Mouse (Mus musculus) MEL-GATA-1-ER (cell line): ENCODE measurements around the gene Glipr2.
A peak's percentile ranks its signal among the peaks of the same experiment; 100 is the strongest.

Experiments used
- DNase-seq: peaks from one replicate; pipeline ENCODE4 v3.0.0-alpha.2; 2012; ENCODE audit warnings: low read depth; ENCODE audit errors: extremely low read depth

The Glipr2 gene

GRCm38 (mm10) chr4:43957292-43957845 lies at the start of gene Glipr2:
Gene Glipr2, plus strand, starts transcription at chr4:43957401.
- peak; percentile 73 for DNase-seq

DNA sequence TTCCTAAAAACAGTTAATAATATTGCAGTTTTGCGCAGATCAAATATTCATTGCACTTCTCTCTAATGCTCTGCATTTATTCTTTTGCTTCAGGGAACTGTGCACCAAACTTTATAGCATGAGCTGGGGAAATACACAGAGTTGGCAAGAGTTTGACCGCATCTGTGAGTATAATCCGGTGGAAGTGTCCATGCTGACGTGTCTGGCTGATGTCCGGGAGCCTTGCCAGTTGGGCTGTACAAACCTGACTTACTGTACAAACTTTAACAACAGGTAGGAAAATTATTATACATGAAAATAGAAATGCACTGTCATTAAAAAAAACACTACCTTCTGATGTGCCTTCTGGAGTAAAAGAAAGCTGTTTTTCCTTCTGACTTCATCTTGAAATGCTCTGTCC lies 39.0 kb upstream of the Glipr2 start:
- DNase-seq: no peak

DNA sequence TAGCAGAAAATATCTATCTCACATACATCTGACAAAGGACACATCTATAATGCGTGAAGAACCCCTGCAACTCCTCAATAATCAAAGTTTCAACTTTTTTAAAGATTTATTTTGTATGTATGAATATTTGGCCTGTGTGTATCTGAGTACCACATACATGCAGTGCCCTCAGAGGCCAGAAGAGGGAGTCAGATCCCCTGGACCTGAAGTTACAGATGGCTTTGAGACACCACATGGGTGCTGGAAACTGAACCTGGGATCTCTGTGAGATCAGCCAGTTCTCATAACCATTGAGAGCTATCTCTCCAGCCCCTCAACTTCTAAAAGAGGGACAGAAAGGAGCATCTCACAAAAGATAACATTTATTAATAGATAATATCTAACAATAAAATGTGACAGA lies 36.6 kb upstream of the Glipr2 start:
- DNase-seq: no peak

DNA sequence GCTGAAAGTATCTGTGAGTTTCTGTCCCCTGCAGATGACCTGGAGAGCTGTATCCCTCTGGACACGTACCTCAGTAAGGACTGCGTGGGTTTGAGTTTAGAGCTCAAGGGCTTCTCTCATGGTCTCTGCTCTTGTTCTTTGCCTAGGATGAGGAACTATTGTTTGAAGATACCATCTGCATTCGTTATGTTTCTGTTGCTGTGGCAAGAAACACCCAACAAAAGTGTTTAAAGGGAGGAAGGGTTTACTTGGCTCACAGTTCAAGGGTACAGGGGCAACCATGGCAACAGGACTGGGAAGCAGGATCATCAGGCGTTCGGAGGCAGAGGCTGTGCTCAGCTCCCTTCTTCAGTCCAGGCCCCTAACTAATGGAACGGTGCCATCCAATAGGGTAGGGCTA lies 32.1 kb upstream of the Glipr2 start:
- no peak for DNase-seq

DNA sequence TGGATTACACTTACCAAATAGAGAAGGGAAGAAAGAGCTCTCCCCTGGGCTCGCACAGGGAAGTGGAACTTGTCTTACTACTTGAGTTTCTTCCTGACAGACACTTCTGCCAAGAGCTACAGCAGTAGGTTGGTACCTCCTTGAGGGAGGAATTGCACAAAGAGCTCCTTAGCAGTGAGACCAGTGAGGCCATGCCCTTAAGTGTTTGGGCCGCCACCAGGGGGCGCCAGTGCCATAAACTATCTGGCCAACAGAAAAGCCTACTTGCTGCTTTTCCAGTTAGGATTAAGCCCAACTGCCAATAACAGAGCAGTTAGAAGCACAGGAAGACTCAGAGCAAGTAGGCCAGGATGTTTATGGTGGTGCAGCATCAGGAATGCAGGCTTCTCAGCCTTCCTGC lies 31.4 kb upstream of the Glipr2 start:
- DNase-seq: peak; percentile 57

DNA sequence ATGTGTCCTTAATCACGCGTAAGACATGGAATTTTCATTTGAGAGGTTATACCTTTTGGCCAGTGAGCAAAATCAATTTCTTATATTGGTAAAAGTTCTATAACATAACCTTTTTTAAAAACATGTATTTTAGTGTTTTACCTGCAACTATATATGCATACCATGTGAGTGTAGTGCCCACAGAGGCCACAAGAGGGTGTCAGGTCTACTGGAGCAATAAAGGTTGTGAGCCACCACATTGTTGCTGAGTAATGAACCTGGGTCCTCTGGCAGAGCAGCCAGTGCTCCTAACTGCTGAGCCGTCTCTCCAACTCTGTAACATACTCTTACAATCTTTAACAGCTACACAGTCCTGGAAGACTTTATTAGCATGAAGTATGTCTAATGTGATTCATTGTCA lies 29.4 kb upstream of the Glipr2 start:
- DNase-seq: peak; percentile 36

- DNase-seq: no peak
Observed at GRCm38 (mm10) chr4:43931877-43932276, 25.3 kb upstream of the Glipr2 start.

DNA sequence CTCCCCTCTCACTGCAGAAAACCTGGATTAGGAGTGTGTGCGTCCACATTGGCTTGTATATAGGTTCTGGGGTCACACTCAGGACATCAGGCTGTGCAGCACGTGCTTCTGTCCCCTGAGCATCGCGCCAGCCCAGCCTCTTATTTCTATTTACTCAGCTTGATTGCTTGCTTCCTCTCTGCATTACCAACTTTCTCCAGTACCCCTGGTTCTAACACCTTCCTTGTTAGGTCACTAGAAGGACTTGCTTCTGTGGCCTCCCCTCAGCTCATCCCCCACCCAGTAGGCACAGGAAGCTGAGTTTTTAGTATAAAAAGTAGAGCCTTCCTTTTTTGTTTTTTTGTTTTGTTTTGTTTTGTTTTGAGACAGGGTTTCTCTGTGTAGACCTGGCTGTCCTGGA lies 21.0 kb upstream of the Glipr2 start:
- no peak for DNase-seq

DNA sequence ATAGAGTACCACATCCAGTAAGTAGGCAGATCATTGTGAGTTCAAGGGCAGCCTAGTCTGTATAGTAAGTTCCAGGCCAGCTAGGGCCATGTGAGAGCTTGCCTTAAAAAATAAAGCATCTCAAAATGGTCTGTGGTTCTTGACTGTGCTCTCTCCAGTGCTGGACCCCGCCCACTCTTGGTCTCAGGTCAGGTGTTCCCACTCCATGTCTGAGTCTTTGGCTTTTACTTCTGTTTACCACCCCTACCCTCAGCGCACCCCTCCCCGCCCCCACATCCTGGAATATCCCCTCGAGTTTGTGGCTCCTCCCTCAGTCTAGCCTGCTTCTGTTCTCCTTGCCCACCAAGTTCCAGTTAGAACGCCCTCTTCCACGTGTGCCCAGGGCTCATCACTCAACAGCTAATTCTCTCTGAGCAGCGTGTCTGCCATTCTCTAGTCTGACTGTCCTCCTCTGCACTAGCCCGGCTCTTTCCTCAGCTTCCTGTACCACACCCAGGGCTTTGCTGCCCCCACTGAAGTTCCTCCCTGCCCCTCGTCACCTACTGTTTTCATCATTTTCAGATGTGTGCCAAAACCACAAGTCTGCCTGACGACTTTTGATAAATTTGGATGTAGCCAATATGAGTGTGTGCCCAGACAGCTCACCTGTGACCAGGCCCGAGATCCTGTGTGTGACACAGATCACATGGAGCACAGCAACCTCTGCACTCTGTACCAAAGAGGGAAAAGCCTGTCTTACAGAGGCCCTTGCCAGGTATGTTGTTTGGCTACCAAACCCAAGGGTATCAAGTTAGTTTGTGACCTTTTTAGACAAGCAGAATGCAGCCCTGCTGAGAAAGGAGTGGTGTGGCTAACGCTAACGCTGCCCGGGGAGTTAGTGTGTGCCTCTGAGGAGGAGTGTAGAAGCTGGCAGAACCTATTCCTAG lies 20.2 kb upstream of the Glipr2 start:
- no peak for DNase-seq

GRCm38 (mm10) chr4:43941315-43941714 lies 15.9 kb upstream of the Glipr2 start:
- DNase-seq: no peak

- DNase-seq: no peak
Observed at GRCm38 (mm10) chr4:43942421-43942820, 14.8 kb upstream of the Glipr2 start.

- DNase-seq: no peak
Observed at GRCm38 (mm10) chr4:43947571-43947970, 9.6 kb upstream of the Glipr2 start.

DNA sequence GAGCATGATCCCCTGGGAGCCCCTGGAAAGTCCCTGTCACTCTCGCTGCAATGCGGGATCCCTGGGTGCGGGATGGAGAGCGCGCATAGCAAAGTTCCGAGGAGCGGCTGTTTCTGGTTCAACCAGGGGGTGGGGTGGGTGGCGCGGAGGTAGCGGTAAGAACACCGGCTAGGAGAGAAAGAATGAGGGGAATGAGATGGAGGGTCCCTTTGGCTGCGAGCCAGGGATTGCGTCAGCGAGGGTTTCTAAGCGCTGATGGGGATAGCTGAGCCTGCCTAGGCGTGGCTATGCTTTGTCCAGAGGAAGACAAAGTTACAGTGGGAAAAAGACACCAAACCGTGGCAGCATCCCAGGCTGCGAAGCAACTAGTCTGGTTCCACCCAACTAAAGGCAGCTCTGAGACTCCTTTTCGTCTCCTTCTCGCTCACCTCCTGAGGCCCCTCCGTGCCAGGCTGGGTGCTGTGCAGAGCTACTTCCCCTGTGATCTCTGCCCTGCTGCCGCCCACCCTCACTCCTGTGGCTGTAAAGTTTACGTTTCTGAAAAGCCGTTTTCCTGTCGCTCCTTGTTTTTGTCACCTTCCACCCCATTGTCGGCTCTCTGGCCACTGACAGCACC lies 753 bp downstream of the Glipr2 start:
- no peak for DNase-seq

- DNase-seq: peak; percentile 93
Observed at GRCm38 (mm10) chr4:43959523-43960179, 2.5 kb downstream of the Glipr2 start.

DNA sequence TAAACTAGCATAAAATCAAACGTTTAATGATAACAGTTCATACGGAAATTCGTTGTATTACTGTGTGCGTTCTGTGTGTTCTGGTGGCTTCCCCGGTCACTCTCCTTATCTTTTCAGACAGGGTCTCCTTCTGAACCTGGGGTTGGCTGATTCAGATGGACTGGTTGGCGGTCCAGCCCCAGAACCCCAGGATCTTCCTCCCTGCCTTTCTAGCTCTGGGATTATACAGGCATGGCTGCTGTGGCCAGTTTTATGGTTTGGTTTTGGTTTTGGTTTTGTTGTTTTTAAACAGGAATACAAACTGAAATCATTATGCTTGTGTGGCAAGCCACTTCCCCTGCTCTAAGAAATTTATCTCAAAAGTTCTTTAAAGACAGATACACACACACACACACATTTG lies 3.0 kb downstream of the Glipr2 start:
- DNase-seq: no peak

- DNase-seq: peak; percentile 96
Observed at GRCm38 (mm10) chr4:43964326-43964833, 7.2 kb downstream of the Glipr2 start.

- no peak for DNase-seq
Observed at GRCm38 (mm10) chr4:43964951-43965684, 7.9 kb downstream of the Glipr2 start.

- DNase-seq: no peak
Observed at GRCm38 (mm10) chr4:43965856-43966535, 8.8 kb downstream of the Glipr2 start.

DNA sequence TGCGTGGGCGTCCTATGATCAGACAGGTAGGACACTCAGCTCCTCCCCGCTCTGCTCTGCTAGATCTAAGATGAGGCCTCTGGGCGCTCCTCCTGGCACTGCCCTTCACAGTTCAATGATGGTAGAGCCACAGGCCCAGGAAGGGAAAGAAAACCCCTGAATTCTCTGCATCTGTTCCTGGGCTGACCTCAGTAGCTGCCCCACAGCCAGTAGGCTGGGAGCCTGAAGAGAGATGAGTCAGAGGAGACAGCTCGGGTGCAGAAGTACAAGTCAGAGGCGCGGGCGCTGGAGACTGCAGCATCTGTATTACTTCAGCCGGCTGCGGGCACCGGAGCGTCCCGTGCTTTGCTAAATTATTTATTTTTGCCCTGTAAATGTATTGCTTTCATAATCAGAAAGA lies 11.4 kb downstream of the Glipr2 start:
- no peak for DNase-seq

DNA sequence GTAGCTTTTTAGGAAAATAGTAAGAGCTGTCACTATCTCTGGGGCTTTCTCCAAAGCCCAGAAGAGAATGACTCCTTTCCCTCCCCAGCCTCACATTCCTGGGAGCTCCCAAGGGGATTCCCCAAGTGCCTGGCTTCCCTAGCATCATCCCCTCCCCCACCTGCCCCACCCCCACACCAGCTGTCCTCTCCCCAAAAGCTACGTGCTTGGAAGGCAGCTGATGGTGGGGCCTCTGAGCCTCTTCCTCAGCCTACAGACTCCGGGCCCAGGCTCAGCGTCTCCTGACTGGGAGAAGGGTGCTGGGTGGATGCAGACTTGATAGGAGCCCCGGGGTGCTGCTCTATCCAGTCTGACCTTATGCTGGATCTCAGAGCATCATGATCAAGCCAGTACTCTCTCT lies 12.2 kb downstream of the Glipr2 start:
- DNase-seq: no peak
